Mouse (Mus musculus) Patski (cell line): ENCODE measurements at regions not wholly inside any gene's neighbourhood (a gene's known extent, or its start where the extent isn't known, plus 50 kb on each side); places are given as distances from the start of the nearest gene placed in this dataset.

Experiments
- ATAC-seq: fragments of 100-300 bp; one replicate; pipeline ENCODE4 v1.8.0; 2021
- CTCF ChIA-PET: fragments of 350-600 bp; sonication (Branson Sonifier 250); formaldehyde crosslinking; loops from one replicate; lab custom pipeline; 2022; ENCODE audit warnings: inconsistent platforms; lab: Charles Lee
- POLR2A ChIA-PET: fragments of 350-600 bp; sonication (Branson Sonifier 250); formaldehyde crosslinking; loops from one replicate; lab custom pipeline; 2022; ENCODE audit warnings: antibody characterized with exemption, inconsistent platforms; lab: Charles Lee
- DNase-seq: peaks from one replicate; pipeline ENCODE4 v3.0.0-alpha.2; 2011; ENCODE audit warnings: low read depth, low spot score
- H3K27me3 ChIP-seq: fragments of 371-371 bp; one replicate; pipeline ENCODE4 v1.5.1; 2021
- CTCF ChIP-seq: fragments of 100-300 bp; IDR thresholded peaks from one replicate; pipeline ENCODE4 v1.5.1; 2021
- in situ Hi-C: fragments of 300-500 bp; cut with MboI; formaldehyde crosslinking; loops from 3 replicates; pipeline ENCODE4 v1.11.1; 2018; ENCODE audit warnings: low pct_unique_long_range_greater_than_20kb, mixed read lengths

DNA sequence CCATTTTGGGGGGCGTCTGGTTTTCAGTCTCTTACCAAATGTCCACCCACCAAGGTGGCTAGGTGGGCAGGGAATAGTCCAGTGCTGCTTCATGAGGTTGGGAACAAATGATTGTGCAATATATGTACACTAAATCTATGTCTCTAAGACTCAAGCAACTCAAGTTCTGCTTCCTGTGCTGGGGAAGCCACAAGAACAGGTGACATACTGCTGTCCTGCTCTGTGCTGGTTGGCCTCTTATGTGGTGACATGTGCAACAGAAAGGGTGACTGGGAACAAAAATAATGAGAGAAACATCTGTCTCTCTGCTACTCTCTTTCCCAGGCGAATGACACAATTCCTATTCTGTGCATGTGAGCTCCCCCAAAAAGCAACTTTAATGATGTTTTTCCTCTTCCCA lies 90.5 kb downstream of the Zbtb18 start:
- ChIA-PET POLR2A (no interaction called here), CTCF (no interaction called here)
- no peak for TF ChIP-seq CTCF
- DNase-seq, result no peak
- in situ Hi-C loops, result no loop called here
- no peaks in the 10 kb centered on the region for H3K27me3 ChIP-seq
- no peak for ATAC-seq

DNA sequence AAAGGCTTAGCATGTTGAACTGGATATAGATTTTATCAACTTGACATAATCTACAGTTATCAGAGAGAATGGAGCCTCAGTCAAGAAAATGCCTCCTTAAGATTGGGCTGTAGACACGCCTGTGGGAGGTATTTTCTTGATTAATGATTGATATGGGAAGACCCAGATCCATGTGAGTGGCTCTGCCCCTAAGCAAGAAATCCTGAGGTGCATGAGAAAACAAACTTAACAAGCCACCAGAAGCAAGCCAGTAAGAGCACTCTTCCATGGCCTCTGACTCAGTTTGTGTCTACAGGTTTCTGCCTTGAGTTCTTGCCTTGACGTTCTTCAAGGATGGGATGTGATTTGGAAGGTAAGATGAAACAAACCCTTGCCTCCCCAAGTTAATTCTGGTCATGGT lies 91.2 kb downstream of the Zbtb18 start:
- in situ Hi-C loops, result no loop called here
- H3K27me3 ChIP-seq, result no peaks in the 10 kb centered on the region
- TF ChIP-seq CTCF, result no peak
- ChIA-PET POLR2A (no interaction called here), CTCF (no interaction called here)
- peak; percentile 28 for DNase-seq
- ATAC-seq, result peak; percentile 78

DNA sequence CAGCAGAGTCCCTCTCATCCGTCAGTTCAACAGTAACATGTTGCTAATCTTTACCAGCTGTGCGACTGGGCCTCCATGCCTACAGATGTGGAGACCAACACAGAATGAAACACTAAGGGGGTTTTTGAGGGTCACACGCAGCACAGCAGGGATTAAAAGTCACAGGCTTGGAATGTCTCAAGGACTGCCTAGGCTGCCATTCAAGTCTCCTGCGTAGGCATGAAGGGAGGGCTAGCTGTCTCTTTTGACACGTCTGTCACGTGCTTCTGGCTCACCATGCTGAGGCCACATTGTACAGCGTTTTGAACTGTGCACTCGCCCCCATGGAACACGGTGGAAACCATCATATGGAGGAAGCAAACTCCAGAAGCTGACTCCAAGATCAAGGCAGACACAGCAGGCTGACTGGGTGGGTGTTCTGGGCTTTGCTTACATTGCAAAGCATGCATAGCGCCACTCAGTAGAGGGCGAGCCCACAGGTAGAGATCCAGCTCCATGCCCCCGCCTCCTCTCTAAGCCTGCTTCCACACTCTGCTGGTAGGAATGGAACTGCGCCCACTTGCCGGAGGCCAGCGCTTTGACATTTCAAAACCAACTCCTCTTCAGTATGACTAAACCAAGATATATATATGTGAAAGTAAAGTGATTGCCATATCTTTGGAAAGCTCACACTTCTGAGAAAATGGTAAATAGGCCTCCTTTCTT lies 103.0 kb downstream of the Zbtb18 start:
- in situ Hi-C loops, result no loop called here
- POLR2A ChIA-PET, result interaction anchor here (0.5 to 0.9 kb wide), 3 partner anchors 8 to 14 kb away, joined by 3 read pairs; no protein-coding TSS in a partner anchor
- no peak for DNase-seq

DNA sequence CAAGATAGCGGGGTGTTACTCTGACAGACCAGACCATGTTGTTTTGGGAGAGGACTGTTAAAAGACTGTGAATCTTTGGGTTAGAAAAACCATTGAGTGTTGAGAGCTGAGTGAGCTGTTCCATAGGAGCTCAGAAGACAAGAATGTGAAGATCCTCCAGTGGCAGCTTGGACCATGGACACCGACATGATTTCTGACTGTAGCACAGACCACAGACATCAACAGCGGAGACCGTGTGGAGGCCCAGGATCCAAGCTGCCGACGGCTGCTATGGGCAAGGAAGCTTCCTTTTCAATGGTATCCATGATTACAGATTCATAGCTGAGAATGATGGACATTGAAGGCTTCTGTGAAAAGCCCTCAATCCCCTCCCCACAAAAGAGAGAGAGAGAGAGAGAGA lies 105.6 kb downstream of the Zbtb18 start:
- DNase-seq (no peak), ATAC-seq (no peak)
- TF ChIP-seq CTCF, result no peak
- H3K27me3 ChIP-seq, result no peaks in the 10 kb centered on the region
- in situ Hi-C loops, result no loop called here
- ChIA-PET POLR2A (no interaction called here), CTCF (interaction anchor here (1.1 to 1.4 kb wide), 2 partner anchors 9 to 10 kb away, joined by 3 read pairs; no protein-coding TSS in a partner anchor)

More for the DNA sequence above, 103.0 kb downstream of the Zbtb18 start:
- no peaks in the 10 kb centered on the region for H3K27me3 ChIP-seq
- CTCF ChIA-PET, result no interaction called here
- no peak for TF ChIP-seq CTCF
- no peak for ATAC-seq

DNA sequence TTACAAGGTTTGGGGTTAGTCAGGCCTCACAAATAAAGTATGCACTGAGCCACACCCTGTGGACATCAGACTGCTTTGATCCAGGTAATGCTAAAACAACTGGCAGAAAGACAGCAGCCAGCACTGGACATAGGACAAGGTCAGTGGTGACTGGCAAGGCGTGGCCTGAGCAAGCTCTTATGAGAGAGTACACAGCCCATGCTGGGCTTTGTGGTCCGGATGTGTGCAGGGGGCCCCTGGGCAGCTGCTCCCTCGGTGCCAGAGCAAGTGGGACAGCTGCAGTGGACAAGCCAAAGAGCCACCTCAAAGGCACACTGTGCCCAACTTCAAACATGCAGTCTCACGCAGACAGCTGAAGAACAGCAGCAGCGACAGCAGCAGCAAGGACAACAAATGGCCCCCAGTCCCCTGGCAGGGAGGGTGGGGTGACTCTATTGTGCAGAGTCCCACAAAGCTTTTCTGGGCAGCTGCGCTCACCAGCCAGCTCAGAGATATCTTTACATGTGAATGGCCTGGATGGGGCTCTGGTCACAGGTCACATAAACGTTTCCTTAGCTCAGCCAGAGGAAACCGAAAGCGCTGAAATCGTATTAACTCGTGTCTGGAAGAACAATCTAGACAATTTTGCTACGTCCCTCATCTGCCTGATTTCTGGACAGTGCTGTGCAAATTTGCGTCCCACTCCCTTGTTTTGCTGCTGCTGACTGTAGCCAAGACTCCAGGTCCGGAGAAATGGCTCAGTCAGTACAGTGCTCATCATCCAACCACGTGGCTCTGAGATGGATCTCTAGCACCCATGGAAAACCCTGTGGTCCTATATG lies 113.5 kb downstream of the Zbtb18 start:
- CTCF ChIA-PET, result no interaction called here
- ATAC-seq (no peak), DNase-seq (no peak)
- in situ Hi-C loops, result no loop called here
- no peak for TF ChIP-seq CTCF
- POLR2A ChIA-PET, result no interaction called here
- no peaks in the 10 kb centered on the region for H3K27me3 ChIP-seq

DNA sequence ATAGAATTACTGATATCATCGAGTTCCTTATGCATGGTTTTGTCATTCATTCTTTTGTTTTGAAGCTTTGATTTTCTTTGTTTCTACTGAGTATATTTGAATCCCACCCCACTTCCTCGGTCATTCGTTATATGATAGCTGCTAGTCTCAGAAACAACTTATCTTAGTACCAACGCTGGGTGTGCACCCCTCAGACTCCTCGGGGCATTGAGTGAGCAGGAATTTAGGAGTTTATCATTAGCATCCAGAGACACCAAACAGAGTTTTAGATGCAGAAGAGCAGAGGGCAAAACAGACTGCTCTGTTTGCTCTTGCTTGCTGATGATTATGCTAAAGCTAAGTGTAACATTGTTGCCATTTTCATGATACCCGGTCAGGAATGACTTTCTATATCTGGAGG lies 115.3 kb downstream of the Zbtb18 start:
- TF ChIP-seq CTCF, result no peak
- CTCF ChIA-PET, result interaction anchor here (0.6 to 1.4 kb wide), 2 partner anchors 10 to 267 kb away, joined by 3 read pairs; no protein-coding TSS in a partner anchor
- DNase-seq (no peak), ATAC-seq (no peak)
- in situ Hi-C loops, result no loop called here
- POLR2A ChIA-PET, result no interaction called here
- no peaks in the 10 kb centered on the region for H3K27me3 ChIP-seq

DNA sequence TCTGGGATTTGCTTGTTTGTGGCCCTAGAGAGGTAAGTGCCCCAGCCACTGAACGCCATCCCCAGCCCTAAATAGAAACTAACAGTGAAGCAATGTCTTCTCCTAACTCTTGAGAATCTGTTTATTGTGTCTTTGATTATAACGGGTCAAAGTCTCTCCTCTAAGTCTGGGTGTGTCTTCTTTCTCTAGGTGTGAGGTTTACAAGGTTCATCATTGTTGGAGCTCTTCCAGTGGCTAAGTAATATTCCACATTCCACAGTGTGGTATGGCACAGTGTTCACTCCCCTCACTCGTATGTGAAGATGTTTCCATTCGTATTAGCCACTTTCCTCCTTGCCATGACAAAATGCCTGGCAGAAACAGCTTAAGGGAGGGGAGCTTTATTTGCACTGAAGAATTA lies 115.7 kb downstream of the Zbtb18 start:
- ATAC-seq (no peak), DNase-seq (no peak)
- no peak for TF ChIP-seq CTCF
- ChIA-PET CTCF (interaction anchor here (0.7 to 1.4 kb wide), 2 partner anchors 10 to 15 kb away, joined by 3 read pairs; no protein-coding TSS in a partner anchor), POLR2A (no interaction called here)
- in situ Hi-C loops, result no loop called here
- no peaks in the 10 kb centered on the region for H3K27me3 ChIP-seq

DNA sequence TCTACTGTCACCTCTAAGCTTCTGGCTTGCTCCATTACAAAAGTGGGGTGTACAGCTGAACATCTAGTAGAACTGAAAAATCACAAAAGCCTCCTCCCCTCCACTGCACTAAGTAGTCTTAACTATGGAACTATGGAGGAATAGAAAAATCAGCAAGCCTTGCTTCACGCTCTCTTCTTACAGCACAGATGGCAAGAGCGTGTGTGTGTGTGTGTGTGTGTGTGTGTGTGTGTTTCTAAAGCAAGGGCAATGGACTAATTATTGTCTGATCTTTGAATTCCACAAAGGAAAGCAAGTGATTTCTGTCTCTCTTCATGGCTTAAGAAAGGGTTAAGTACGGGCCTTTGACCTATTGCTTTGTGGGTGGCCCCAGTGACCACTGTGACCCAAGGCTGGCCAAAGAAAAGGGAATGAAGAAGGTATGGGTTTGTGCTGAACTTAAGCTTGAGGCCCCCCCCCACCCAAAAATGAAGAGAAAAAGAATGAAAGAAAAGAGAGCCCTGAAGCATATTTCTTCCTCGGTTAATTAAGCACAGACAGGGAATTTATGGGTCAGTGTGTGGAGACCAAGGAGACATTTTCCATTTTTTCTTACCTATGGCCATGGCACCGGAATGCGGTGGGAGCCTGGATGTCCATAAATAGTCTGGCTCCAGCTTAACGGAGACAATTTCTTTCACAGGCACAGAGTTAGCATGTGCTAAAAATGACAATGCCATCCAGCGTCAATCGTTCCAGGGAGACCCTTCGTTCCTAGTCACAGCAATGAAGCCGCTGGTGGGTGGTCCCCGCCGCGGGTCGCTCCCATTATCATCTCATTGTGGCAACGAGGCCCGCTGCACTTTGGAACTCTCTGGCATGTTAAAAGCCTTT lies 119.8 kb downstream of the Zbtb18 start:
- in situ Hi-C loops, result no loop called here

DNA sequence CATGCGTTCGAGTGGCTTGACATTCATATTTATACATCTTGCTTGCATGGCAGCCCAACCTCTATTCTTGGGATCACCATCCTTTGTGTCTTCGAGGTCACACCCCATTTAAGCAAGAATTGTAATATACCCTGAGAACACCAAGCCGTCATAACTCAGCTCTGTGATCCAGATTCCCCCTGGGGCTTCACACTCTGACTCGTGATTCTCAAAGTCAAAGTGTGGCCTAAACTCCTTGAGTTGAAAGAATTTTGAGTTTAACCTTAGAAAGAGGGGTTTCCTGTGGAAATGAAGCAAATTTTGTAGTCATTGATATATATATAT lies 120.4 kb downstream of the Zbtb18 start:
- no peak for DNase-seq
- no peak for TF ChIP-seq CTCF
- ChIA-PET CTCF (interaction anchor here (1.2 kb wide), 1 partner anchor 57 kb away, joined by 3 read pairs; no protein-coding TSS in a partner anchor), POLR2A (no interaction called here)
- in situ Hi-C loops, result no loop called here
- no peak for ATAC-seq
- no peaks in the 10 kb centered on the region for H3K27me3 ChIP-seq

More for the DNA sequence above, 119.8 kb downstream of the Zbtb18 start:
- no peak for ATAC-seq
- DNase-seq, result no peak
- CTCF ChIA-PET, result interaction anchor here (1.2 kb wide), 1 partner anchor 15 kb away, joined by 3 read pairs; no protein-coding TSS in a partner anchor
- POLR2A ChIA-PET, result no interaction called here
- no peaks in the 10 kb centered on the region for H3K27me3 ChIP-seq
- TF ChIP-seq CTCF, result no peak

DNA sequence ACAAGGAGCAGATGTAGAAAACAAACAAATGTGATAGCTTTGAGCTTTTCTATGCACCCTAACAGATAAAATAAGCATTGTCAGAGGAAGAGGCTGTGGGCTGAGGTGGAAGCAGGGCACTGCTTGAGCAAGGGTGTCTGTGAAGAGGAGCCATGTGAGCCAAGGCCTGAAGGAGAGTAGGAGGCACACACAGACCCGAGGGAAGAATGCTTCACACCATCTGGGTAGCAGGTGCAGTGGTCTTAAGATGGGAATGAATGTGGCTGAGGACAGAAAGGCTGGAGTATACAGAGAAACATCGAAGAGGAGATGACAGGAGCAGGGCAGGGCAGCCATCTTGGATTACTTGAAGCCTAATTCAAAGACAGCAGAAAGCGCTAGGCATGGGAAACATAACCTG lies 123.5 kb downstream of the Zbtb18 start:
- CTCF ChIA-PET, result interaction anchor here (1.3 kb wide), 1 partner anchor 14 kb away, joined by 3 read pairs; no protein-coding TSS in a partner anchor
- ATAC-seq, result no peak
- no peak for DNase-seq
- TF ChIP-seq CTCF, result no peak
- POLR2A ChIA-PET, result interaction anchor here (0.6 kb wide), 1 partner anchor 17 kb away, joined by 3 read pairs; no protein-coding TSS in a partner anchor
- in situ Hi-C loops, result no loop called here
- H3K27me3 ChIP-seq, result no peaks in the 10 kb centered on the region
